21 mouse cellular contexts compared by ENCODE assay signal in genomic region chr16:77372768-77373167, GRCm38 (mm10).
DNase-seq lines count a peak whose midpoint lies in the region; TF ChIP-seq lines count a peak whose summit lies in the region.
"Had no signal": no experiment of that assay in that cellular context is flagged by ENCODE, and none has a peak within 500 bp of the region (broad histone marks: within the 10 kb centered on the region; RNA-seq: fewer than 3 reads in every experiment).

No protein-coding gene starts in this region.

- H3K4me1 ChIP-seq in lung, adult 2 months (ENCODE audit: control insufficient read depth, insufficient read depth, low read length), result no peaks in the 10 kb centered on the region; the same call in 1 of the 2 replicates
- H3K4me1 ChIP-seq: forebrain, embryonic 10.5 days; limb, embryonic 12.5 days; midbrain, embryonic 15.5 days; neural tube, embryonic 12.5 days had no signal

- no peak for TF ChIP-seq POLR2A in lung, adult 2 months (IDR thresholded peaks at IDR 0.05; ENCODE audit: borderline replicate concordance, extremely low read depth, low read depth, low read length)

- DNase-seq in heart, adult 9 months (ENCODE audit: low spot score in 2 of 2), result peak; percentile 46 to 64
- DNase-seq in heart, postnatal 25 days (ENCODE audit: low spot score), result no peak
- peak; percentile 20 for DNase-seq in lung, postnatal 36 days
- no peak for DNase-seq in lung, adult 2 months
- DNase-seq in heart, postnatal 14 days, result peak; percentile 3 to 48
- peak; percentile 13 for DNase-seq in heart, postnatal 4 days
- no peak for DNase-seq in frontal cortex, postnatal 25 days (ENCODE audit: low spot score in 2 of 2)
- DNase-seq: adrenal gland, adult 8-10 months; cerebellum, adult 11-12 months; cerebellum, postnatal 14 days; kidney, adult 11 months; kidney, postnatal 14 days; layer of hippocampus, postnatal 36 days; liver, postnatal 0 days; thymus, adult 18-20 months; thymus, postnatal 36 days had no signal

- WGBS in lung, adult 2 months, result 70% methylated on average over 3 of the region's 3 CpGs

- no peak overlapping the region for H3K4me3 ChIP-seq in lung, adult 2 months (replicated peaks; ENCODE audit: extremely low read depth, low read depth, low read length)
- H3K4me3 ChIP-seq: forebrain, embryonic 10.5 days; hindbrain, embryonic 13.5 days; limb, embryonic 12.5 days; midbrain, embryonic 15.5 days; neural tube, embryonic 12.5 days had no signal

- TF ChIP-seq CTCF in lung, adult 2 months (IDR thresholded peaks at IDR 0.05; ENCODE audit: insufficient read depth, low read length), result no peak

- intact Hi-C loops in heart, postnatal 25 days (cut with DNase I), result no loop called here
- intact Hi-C loops in heart, postnatal 14 days (cut with DNase I), result no loop called here

Comparison
In these comparisons a context has a peak if more than half of its experiments do, and no peak if none do; other contexts are left out.
1. DNase-seq: peak in heart, adult 9 months (2 of 2), lung, postnatal 36 days (single experiment), heart, postnatal 14 days (2 of 2) and heart, postnatal 4 days (single experiment); none in heart, postnatal 25 days (single experiment), lung, adult 2 months (single experiment) and frontal cortex, postnatal 25 days (0 of 2).